Mouse (Mus musculus) kidney, postnatal 0 days (tissue): ENCODE measurements around the gene Mael. TPM values are rescaled to one million over a fixed set of nuclear protein-coding genes. Genes with fewer than 3 reads are reported as not detected.

Source experiments
- ATAC-seq: fragments of 200-750 bp; cut with Nextera tagmentation; replicated peaks from 2 replicates; pipeline ENCODE4 v1.8.0; 2017; ENCODE audit warnings: low read depth, moderate number of reproducible peaks, moderate TSS enrichment, moderate library complexity; ENCODE audit not compliant: low FRiP score
- DNase-seq: peaks from one replicate; pipeline ENCODE4 v3.0.0-alpha.2; 2016; ENCODE audit warnings: low spot score
- H3K27ac ChIP-seq: fragments of 300-500 bp; sonication (generic); 2 replicates; pipeline ENCODE4 v1.5.1; 2014; ENCODE audit warnings: mild to moderate bottlenecking
- H3K27me3 ChIP-seq: fragments of 300-500 bp; sonication (generic); 2 replicates; pipeline ENCODE4 v1.6.1; 2014; ENCODE audit warnings: low read length, mixed read lengths; ENCODE audit not compliant: insufficient read depth
- H3K36me3 ChIP-seq: fragments of 300-500 bp; sonication (generic); 2 replicates; pipeline ENCODE4 v1.6.1; 2014; ENCODE audit warnings: low read length, mixed read lengths; ENCODE audit not compliant: insufficient read depth
- H3K4me1 ChIP-seq: fragments of 300-500 bp; sonication (generic); replicated peaks from 2 replicates; pipeline ENCODE4 v1.6.1; 2014; ENCODE audit warnings: antibody characterized with exemption, low read length, mixed read lengths; ENCODE audit not compliant: insufficient read depth
- H3K4me2 ChIP-seq: fragments of 300-500 bp; sonication (generic); 2 replicates; pipeline ENCODE4 v1.6.1; 2014; ENCODE audit warnings: mild to moderate bottlenecking, low read length, moderate library complexity, mixed read lengths
- H3K4me3 ChIP-seq: fragments of 300-500 bp; sonication (generic); replicated peaks from 2 replicates; pipeline ENCODE4 v1.5.1; 2014; ENCODE audit warnings: low read depth, low read length
- H3K9ac ChIP-seq: fragments of 300-500 bp; sonication (generic); 2 replicates; pipeline ENCODE4 v1.6.1; 2014; ENCODE audit warnings: low read depth, low read length
- H3K9me3 ChIP-seq: fragments of 300-500 bp; sonication (generic); replicated peaks from 2 replicates; pipeline ENCODE4 v1.6.1; 2016; ENCODE audit warnings: low read length, inconsistent platforms, mixed read lengths
- CTCF ChIP-seq: IDR thresholded peaks from 2 replicates; pipeline ENCODE4 v1.5.1; 2016; ENCODE audit warnings: antibody characterized with exemption, low read depth, mild to moderate bottlenecking, moderate library complexity
- WGBS: fragments of 180-500 bp; shearing (Covaris S2); extraction: QIAGEN DNeasy Blood & Tissue Kit; methylation state at CpG from one replicate; pipeline ENCODE4 v1.1.7; 2014; 5-methylcytosine and 5-hydroxymethylcytosine counted together
- polyA plus RNA-seq: library from polyadenylated mRNA; unstranded; fragments of >200 nt; fragmentation: Nextera tagmentation; extraction: Ambion mirVana; gene quantifications from 2 replicates; pipeline ENCODE4 v1.2.1, GENCODE M21; 2015

Mael gene
- polyA plus RNA-seq, 1 experiment from 2014 or later, result not detected

DNA sequence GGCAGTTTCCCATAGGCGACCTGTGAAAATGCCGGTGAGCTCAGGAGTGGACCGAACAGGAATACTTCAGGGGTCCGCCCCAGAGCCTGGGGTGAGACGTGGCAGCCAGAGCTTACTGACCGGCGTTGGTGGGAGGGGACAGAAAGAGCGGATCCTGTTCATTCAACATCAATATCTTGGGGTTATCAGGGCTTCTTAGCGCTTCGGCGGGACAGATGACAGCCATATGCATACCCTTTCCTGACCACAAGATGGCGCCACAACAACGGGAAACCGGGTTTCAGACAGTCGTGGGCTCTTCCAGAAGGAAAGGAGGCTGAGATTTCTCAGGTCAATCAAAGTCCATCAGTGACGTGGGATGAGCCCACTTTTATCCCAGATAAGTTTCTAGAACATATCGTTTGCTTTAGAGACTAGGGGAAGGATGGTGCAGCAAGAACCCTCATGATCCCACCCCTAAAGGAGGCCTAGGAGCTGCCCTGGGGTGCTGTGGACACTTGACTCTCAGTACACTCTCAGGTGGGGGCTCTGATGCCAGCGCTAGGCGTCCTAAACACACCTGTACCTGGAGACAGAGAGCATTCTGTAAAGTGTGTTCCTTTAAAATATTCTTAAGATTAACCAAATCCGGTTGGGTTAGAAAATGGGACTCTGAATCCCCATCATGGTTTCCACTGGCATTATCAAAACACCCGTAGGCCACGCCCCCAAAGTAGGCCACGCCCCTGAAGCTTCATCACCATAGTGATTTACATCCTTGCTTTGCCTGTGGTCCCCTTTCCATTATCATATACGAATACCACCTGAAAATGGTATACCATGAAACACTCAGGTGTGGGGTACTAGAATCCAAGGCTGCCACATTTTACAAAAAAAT, 77.7 kb downstream of the Mael start:
- Histone ChIP-seq H3K4me2 (no peak overlapping the region), H3K27ac (no peak overlapping the region), H3K36me3 (no peaks in the 10 kb centered on the region), H3K9me3 (no peaks in the 10 kb centered on the region), H3K4me1 (no peaks in the 10 kb centered on the region), H3K4me3 (no peak overlapping the region), H3K27me3 (no peaks in the 10 kb centered on the region), H3K9ac (no peak overlapping the region)
- peak; percentile 52; the same call in 1 of the 2 replicates for ATAC-seq
- peak; percentile 97 for TF ChIP-seq CTCF
- DNase-seq, result peak; percentile 88
- WGBS, result 19% methylated on average over 24 of the region's 24 CpGs

GRCm38 (mm10) chr1:166160111-166160510, 78.4 kb downstream of the Mael start:
- TF ChIP-seq CTCF, result no peak
- H3K4me2 ChIP-seq, result no peak overlapping the region
- no peak for DNase-seq
- no peak overlapping the region for H3K9ac ChIP-seq
- H3K4me1 ChIP-seq, result no peaks in the 10 kb centered on the region
- 50% methylated on average over 5 of the region's 5 CpGs for whole genome bisulfite sequencing
- H3K27me3 ChIP-seq, result no peaks in the 10 kb centered on the region
- H3K36me3 ChIP-seq, result no peaks in the 10 kb centered on the region
- H3K4me3 ChIP-seq, result no peak overlapping the region
- H3K27ac ChIP-seq, result no peak overlapping the region
- H3K9me3 ChIP-seq, result no peaks in the 10 kb centered on the region
- ATAC-seq, result no peak

DNA sequence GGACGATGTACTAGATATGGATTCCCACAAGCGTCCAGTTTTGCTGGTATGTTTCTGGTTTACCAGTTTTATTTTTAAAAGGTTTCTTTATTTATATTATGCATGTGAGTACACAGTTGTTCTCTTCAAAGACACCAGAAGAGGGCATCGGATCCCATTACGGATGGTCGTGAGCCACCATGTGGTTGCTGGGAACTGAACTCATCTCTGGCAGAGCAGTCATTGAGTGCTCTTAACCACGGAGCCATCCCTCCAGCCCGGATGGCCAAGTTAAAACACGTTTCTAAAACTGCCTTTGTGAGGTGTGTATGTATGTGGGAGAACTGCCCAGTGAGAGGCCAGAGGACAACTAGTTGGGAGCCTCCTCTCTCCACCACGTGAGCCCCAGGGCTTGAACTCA, 79.9 kb downstream of the Mael start:
- DNase-seq (no peak), ATAC-seq (no peak)
- no peaks in the 10 kb centered on the region for H3K36me3 ChIP-seq
- no peak overlapping the region for H3K4me2 ChIP-seq
- 63% methylated on average over 9 of the region's 9 CpGs for WGBS
- H3K27me3 ChIP-seq, result no peaks in the 10 kb centered on the region
- H3K4me3 ChIP-seq, result no peak overlapping the region
- TF ChIP-seq CTCF, result peak; percentile 28; the same call in 1 of the 2 replicates
- no peak overlapping the region for H3K27ac ChIP-seq
- H3K9me3 ChIP-seq, result no peaks in the 10 kb centered on the region
- no peak overlapping the region for H3K9ac ChIP-seq
- H3K4me1 ChIP-seq, result no peaks in the 10 kb centered on the region

GRCm38 (mm10) chr1:166157712-166158111, 80.8 kb downstream of the Mael start:
- 85% methylated on average over 12 of the region's 12 CpGs for WGBS

GRCm38 (mm10) chr1:166155113-166155494, 83.4 kb downstream of the Mael start:
- no peak overlapping the region for H3K4me3 ChIP-seq
- H3K9ac ChIP-seq, result no peak overlapping the region
- no peak overlapping the region for H3K27ac ChIP-seq
- no peaks in the 10 kb centered on the region for H3K27me3 ChIP-seq
- H3K4me1 ChIP-seq, result no peaks in the 10 kb centered on the region
- H3K36me3 ChIP-seq, result no peaks in the 10 kb centered on the region
- no peak overlapping the region for H3K4me2 ChIP-seq
- DNase-seq (no peak), ATAC-seq (no peak)
- H3K9me3 ChIP-seq, result no peaks in the 10 kb centered on the region
- TF ChIP-seq CTCF, result no peak
- 39% methylated on average over 10 of the region's 10 CpGs for WGBS

More at GRCm38 (mm10) chr1:166157712-166158111, 80.8 kb downstream of the Mael start:
- ATAC-seq, result no peak
- no peaks in the 10 kb centered on the region for H3K27me3 ChIP-seq
- no peak overlapping the region for H3K9ac ChIP-seq
- no peaks in the 10 kb centered on the region for H3K9me3 ChIP-seq
- H3K36me3 ChIP-seq, result no peaks in the 10 kb centered on the region
- H3K27ac ChIP-seq, result no peak overlapping the region
- no peaks in the 10 kb centered on the region for H3K4me1 ChIP-seq
- no peak for TF ChIP-seq CTCF
- no peak for DNase-seq
- H3K4me2 ChIP-seq, result no peak overlapping the region
- no peak overlapping the region for H3K4me3 ChIP-seq

DNA sequence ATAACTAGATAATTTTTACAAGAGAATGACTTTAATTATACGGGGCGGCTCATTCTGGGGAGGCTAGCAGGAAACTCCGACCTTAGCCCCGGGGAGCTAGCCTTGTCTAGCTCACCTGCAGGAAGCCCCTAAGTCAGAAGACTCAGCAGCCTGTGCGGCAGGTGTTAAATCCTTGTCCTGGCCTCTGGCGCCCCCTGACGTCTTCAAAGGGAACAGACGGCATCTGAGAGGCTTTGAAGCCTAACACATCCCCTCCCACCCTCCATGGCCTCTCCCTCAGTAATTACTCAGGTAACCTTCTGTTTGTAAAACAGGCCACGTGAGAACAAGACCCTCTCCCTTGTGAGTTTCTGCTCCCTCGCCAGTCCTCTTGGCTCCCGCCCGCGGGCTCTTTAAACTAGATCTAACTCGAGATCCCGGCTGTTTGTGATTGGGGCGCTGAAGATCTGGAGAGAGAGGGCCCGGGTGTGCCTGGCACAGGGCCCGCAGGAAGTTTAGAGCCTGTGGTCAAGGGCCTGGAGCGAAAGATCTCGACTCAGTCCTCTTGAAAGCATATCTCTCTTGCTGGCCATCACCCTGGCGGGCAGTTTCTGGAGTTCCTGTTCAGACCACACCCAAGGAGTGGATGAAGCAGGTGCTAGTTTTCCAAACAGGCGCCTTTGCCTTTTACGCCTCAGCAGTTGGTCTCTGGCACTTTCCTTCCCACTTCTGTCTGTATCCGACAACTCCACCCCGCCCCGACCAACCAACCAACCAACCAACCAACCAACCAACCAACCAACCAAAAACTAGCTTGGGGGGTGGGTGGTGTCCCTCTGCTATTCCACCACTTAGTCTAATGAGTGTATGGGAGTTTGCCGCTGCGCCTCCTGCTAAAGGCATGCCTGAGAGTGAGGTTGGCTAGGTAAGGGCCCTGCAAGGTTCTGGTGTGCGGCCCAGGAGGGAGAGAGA, 84.1 kb downstream of the Mael start:
- H3K9me3 ChIP-seq, result no peaks in the 10 kb centered on the region
- TF ChIP-seq CTCF, result peak; percentile 91
- no peak overlapping the region for H3K27ac ChIP-seq
- no peaks in the 10 kb centered on the region for H3K36me3 ChIP-seq
- H3K4me3 ChIP-seq, result no peak overlapping the region
- DNase-seq, result peak; percentile 87
- H3K27me3 ChIP-seq, result no peaks in the 10 kb centered on the region
- no peaks in the 10 kb centered on the region for H3K4me1 ChIP-seq
- H3K9ac ChIP-seq, result no peak overlapping the region
- H3K4me2 ChIP-seq, result peak overlapping the region; percentile 45
- peak; percentile 55 for ATAC-seq
- 12% methylated on average over 29 of the region's 29 CpGs for WGBS
